Mouse (Mus musculus): ENCODE data around the gene Lrfn3.
A peak's percentile ranks its signal among the peaks of the same experiment; 100 is the strongest.

Lrfn3 gene

DNA sequence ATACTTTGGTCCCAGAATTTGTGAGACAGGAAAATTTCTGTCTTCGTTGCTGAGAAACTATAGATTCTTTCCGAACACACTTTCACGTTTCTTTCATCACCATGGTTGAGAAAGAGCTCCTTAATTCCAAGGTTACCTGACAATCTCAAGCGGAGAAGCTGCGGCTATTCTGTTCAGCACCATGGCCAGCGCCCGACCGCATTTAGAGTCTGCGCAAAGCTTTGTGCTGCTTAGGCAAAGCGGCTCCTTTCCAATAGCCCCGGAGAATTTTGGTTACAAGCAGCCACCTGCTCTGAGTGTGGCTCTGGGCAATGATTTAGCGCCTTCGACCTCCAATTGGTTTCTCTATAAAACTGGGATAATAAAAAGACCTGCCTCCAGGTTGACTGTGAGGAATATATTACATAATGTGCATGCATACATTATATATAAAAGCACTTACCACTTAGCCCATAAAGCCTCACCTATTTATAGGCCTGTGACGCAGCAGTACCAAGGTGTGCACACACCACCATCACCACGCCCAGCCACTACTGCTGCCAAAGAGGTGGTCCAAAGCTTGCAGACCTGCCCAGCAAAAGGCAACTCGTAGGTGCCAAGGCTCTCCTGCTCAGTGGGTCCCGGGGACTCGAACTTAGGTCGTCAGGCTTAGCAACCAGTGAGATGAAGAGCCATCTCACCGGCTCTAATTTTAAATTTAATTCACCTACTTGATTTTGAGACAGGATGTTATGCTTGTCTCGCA, 15.8 kb downstream of the Lrfn3 start:
- DNase-seq (ENCODE audit: low spot score in 2 of 2): no peak

DNA sequence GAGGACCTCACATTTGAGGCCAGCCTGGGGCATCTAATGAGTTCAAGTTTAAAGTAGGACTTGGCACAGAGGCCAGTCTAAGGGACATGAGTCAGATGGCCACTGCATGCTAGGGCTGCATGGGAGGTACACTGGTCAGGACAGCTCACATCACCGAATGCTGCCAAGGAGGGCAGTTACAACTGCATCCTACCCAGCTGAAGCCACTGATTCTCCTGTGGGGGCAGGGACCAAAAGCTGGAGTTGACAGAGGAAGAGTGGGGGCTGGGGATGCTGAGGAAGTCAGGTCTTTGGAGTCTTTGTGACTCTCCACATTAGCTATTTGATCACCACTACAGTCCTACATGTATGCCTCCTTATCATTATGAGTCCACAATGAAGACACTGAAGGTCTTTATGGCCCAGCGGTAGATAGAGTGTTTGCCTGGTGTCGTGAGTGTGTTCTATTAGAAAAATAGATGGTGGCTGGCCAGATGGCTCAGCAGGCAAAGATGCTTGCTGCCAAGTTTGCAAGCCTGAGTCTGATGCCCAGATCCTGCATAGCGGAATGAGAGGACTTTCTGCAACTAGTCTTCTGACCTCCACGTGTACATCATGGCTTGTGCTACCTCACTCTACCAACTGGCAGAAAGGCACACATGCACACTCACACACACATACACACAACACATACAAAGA, 23.0 kb downstream of the Lrfn3 start:
- no peak for DNase-seq (ENCODE audit: low spot score in 2 of 2)

DNA sequence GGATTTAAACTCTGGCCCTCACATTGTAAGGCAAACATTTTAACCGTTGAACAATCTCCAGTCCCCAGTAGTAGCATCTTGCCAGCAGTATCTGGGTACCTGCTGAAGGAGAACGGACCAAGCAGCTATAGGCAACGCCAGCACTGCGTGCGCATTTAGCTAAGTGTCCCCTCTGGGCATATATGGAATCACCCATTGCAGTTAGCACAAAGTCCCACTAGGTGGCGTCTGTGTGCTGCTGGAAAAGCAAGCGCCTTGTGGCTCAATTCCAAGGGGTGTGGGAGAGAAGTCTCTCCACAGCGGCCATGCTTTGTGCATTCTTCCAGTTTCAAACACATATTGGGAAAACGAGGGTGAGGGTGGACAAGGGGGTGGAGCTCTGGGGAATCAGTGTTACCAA, 26.2 kb downstream of the Lrfn3 start:
- DNase-seq (ENCODE audit: low spot score in 2 of 2): peak; percentile 77 to 90

DNA sequence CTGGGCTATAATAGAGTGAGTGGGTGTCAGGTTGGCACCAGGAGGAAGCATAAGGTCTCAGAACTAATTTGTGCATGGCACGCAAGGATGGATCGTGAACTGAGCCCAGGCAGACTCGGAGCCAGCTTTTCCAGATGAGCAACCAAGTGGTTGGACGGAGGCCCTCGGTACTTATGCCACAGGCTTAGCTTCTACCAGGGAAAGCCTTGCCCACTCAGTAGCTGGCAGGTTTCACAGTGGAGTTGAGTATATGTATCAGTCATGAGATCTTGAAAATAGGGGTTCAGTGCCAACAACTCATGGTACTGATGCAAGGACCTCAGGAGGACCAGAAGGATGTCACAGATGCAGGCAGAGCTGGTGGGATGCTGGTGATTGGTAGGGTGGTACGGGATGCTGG, 26.9 kb downstream of the Lrfn3 start:
- no peak for DNase-seq (ENCODE audit: low spot score in 2 of 2)

DNA sequence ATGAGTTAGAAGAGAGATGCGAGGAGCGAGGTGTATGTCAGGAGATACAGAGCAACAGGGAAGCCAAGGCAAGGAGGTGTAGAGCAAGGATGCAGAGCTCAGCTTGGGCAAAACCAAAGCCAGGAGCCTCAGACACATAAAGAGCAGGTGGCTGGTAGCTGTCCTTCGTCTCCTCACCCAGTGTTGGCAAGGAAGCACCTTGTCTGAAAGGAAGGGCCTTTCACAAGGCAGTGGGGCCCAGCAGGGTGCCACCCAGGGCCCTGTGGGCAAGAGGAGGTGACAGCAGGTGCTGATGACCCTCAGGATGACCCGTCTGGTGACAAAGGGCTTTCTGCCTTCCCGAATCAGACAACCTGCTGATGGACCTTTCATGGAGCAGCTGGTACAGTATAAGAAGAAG, 28.0 kb downstream of the Lrfn3 start:
- DNase-seq (ENCODE audit: low spot score in 2 of 2): no peak

DNA sequence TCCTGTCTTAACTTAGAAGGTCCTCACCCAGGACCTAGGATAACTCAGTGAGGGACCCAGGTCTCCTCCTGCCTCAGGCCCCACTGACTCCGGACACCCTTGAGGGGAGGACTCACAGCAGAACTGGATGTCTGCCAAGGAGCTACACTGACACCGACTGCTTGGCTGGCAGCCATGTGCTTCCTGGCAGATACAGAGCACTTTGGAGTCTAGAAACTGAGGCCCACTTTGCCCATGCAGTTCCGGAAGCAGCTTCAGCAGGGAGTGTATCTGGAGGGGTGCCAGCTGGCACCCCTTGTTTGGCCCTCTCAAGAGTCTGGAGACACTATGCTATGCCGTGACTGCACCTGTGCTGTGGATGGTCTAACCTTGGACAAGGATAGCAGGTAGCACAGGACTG, 29.1 kb downstream of the Lrfn3 start:
- peak; percentile 71 to 80 for DNase-seq (ENCODE audit: low spot score in 2 of 2)

DNA sequence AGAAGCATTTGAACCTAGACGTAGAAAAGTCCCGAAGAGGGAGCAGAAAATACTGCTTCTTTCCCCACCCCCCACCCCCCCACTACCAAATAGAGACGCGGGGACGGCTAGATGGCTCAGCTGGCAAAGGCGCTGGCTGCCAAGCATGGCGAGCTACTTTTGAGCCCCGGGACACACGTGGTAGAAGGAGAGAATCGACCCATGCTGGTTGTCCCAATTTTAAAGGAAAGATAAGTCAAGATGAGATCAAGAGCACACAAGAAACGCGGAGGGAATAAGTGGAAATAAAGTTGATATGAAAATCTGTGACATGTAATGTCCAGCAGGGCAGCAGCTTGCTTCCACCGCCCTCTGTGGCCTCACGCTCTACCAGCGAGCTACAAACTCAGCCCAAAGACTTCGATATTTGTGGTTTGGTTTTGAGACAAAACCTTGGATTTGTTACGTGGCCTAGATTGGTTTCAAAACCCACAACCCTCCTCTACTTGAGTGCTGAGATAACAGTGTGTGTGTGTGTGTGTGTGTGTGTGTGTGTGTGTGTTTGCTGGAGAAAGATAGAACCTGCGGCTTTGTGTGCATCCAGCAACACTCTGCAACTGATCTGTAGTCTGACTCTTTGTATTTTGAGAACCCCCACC, 29.8 kb downstream of the Lrfn3 start:
- DNase-seq (ENCODE audit: low spot score in 2 of 2): no peak

DNA sequence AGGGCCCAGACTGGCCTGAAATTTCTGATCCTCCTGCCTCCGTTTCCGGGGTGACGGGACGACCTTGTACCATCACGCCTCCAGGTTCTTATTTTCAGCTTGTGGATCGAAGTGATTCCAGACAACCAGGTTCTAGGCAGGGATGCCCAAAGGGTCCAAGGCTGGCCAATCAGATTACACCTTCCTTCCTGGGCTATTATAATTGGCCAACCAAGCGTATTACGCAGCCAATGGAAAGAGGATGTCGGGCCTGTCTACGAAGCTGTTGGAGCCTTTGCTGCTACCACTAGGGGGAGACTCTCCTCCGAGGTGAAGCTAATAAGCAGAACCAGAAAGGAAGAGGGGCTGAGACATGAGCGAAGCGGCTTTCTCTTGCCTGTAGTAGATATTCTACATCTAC, 30.7 kb downstream of the Lrfn3 start:
- peak; percentile 88 to 92 for DNase-seq (ENCODE audit: low spot score in 2 of 2)

DNA sequence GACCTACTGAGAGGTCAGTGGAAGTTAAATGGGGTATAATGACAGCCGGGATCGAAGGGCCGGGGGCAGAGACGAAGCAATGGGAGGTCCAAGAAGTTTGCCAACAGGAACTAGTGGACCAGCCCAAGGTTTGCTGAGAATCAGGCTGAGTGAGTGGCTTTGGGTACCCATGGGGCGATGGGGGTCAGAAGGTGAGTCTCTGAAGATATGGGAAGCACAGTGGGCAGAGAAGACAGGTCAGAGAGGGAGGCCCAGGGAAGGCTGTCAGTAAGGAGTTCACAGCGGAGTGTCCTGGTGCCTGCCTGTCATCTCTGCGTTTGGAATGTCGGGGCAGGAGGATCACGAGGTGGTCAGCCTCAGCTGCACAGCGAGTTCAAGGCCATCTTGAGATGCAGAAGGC, 34.2 kb downstream of the Lrfn3 start:
- DNase-seq (ENCODE audit: low spot score in 2 of 2): no peak

DNA sequence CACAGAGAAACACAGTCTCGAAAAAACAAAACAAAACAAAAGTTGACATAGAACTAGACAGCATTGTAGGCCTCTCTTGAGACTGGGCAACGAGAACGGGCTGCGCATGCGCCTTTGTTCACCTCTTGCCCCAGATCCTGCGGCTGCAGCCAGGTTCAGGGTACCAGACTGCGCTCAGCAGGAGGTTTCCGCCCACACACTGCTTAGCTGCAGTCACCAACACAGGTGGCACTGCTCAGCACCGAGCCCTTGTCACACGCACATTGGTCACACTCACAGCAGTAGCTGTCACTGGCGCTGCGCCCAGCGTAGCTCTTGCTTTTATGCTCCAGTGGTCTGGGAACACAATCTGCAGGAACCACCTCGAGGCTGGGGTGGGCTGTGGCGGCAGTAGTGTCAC, 35.4 kb downstream of the Lrfn3 start:
- no peak for DNase-seq (ENCODE audit: low spot score in 2 of 2)

DNA sequence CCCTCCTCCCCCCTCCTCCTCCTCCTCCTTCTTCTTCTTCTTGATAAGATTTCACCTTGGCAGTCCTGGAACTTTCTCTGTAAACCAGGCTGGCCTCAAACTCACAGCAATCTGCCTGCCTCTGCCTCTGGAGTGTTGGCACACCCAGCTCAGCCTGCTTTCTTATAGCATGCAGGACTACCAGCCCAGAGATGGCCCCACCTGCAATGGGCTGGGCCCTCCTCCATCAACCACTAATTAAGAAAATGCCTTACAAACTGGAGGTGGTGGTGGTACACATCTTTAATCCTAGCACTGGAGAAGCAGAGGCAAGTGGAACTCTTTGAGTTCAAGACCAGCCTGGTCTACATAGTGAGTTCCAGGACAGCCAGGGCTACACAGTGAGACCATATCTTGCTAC, 36.1 kb downstream of the Lrfn3 start:
- no peak for DNase-seq (ENCODE audit: low spot score in 2 of 2)

DNA sequence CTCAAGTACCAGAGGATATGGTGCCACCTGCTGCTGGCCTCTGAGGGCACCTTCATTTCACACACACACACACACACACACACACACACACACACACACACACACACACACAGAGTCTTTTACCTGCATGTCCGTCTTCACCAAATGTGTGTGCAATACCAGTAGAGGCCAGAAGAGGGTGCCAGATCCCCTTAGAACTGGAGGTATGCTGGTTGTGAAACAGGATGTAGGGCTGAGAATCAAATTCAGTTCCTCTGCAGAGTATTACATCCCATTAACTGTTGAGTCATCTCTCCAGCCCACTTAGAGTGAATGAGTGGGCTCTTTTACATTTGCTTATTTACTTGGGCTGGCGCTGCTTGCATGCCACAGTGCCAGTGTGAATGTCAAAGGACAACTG, 37.2 kb downstream of the Lrfn3 start:
- no peak for DNase-seq (ENCODE audit: low spot score in 2 of 2)

DNA sequence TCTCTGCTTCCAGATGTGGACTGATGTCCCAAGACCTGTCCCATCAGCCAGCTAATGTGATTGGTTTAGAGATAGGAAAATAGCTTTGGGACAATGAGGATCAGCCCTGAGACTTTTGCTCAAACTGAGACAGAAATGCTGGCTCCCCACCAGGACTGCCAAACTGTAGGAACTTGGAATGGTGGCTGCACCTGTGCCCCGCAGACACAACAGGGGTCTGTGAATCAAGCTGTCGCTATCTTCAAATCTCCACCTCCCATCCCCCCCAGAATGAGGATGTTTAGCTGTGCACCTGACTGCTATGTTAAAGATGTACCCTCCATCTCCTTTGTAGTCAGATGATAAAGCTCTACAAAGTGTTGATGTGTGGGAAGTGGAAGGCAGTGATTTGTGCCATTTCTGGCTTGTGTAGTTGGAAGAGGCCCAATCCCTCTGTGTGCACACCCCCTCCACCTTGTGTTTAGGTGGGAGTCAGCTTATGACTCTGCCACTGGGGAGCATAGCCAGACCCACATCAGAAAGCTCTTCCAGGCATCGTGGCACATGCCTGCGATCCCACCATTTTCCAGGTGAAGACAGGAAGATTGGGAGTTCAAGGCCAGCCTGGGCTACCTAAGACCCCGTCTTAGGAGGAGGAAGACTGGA, 38.1 kb downstream of the Lrfn3 start:
- DNase-seq (ENCODE audit: low spot score in 2 of 2): no peak

DNA sequence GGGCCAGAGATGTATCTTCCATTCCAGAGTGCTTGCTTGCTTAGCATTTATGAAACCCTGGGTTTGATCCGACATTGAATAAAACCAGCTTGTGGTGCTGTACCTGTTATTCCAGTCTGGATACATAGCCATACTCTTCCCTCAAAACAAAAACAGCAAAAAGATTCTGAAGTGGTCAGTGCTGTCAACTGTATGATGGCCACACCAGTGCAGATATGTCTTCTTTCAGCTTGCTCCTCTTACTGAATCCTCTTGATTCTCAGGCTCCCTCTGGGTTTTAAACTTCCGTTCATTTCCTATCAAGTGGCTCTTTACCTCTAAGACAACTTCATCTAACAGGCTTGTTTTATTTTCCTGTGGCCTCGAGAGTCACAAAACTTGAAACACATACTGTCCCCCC, 38.8 kb downstream of the Lrfn3 start, which contains the start of gene Sdhaf1:
Gene Sdhaf1 (minus strand): TSS at position 101 of the 400 bp plus-strand sequence.
- no peak for DNase-seq (ENCODE audit: low spot score in 2 of 2)

DNA sequence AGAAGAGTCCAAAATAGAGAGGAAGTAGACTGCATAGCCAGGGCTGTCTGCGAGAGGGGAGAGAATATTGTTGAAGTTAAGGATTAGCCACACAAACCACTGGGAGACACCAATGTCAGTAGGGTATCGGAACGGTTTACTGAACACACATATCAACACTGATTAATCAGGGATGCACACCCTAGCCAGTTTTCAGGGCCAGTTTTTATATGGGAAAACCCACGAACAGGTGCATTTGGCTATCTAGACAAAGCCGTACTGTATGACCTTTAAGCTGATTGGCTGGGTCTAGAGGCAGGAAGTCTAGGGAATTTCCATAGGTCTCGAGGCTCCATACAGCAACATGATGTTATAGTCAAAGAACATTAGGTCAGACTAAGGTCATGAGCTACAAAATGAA, 39.7 kb downstream of the Lrfn3 start:
- DNase-seq (ENCODE audit: low spot score in 2 of 2): no peak

DNA sequence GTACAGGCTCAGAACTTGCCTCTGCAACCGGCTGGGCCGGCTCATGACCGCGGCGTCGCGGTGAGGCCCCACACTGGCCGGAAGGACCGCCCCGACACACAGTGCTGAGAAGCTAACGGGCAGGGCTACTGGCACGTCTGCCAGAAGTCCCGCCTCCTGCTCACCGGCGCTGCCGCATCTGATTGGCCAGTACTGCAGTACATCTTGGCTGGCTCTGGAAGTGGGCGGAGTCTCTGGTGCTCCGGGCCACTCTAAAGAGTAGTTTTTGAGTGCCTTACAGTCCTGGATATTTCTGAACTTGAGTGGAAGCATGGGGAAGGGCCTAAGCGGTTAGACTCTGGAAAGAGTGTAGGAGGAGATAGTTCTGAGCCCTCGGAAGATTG, 40.3 kb downstream of the Lrfn3 start:
- peak; percentile 92 to 95 for DNase-seq (ENCODE audit: low spot score in 2 of 2)

DNA sequence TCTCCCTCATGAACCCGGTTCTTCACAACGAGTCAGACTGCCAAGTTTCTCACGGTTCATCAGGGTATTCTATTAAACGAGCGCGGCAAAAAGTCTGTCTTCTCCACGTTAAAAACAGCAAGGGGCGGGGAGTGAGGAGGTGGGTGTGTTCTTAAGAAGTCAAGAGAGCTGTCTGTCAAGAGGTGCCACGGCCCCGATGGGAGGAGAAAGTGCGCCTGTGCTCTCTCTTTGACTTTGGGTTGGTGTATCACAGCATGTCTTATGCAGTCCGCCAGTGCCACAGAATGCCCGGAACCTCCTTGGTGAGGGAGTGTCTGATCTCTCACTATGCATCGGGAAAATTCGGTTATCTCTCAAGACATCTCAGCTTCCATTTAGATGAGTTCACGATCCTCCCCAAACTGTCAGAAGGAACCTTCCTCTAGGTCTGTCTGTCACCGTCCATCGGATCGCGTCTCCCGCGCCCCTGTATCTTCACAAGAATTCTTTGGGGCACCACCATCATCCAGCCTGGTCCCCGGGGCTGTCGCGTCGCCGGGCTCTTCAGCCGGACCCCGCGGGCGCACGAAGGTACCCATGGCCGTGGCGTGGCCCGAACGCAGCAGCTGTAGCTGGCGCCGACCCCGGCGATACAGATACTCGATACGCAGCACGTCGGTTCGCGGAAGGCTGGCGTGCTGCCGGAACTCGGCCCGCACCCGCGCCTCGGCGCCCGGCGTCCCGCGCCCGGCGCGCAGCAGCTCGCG, 40.9 kb downstream of the Lrfn3 start, which contains the start of gene E130208F15Rik:
Gene E130208F15Rik (plus strand): TSS at position 202 of the 746 bp plus-strand sequence.
- peak; percentile 55 to 61 for DNase-seq (ENCODE audit: low spot score in 2 of 2)

DNA sequence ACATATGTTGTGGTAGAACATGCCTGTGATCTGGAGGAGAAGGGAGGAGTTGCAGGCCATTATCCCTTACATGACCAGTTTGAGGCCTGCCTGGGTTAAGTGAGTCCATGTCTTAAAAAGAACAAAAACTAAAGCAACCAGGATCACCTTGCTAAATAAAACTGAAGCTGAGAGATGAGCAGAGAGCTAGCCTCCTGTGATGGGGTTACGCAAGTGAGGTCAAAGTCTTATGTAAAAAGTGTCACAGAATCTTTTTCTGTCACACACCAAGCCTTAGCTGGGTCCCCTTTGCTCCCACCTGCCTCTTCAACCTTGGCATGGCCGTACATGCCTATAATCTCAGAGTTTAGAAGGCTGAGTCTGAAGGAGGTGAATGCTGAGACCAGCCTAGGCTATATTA, 41.6 kb downstream of the Lrfn3 start:
- DNase-seq (ENCODE audit: low spot score in 2 of 2): no peak

DNA sequence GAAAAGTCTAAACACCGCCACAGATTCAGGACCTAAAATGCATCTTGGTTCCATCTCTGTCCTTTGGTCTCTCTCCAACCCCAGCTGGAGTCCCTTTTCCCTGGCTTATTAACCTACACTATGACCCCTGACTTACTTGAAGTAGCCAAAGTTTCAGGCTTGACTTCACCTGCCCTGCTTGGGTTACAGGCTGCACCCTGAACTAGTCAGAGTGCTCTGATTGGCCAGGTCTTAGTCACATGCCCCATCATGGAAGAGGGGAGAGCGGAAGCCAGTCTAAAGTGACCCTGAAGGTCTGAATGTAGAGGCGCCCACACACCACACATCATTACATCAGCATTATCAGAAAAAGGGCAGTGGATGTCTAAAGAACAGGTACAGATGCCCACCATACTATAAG, 44.4 kb downstream of the Lrfn3 start:
- DNase-seq (ENCODE audit: low spot score in 2 of 2): no peak

DNA sequence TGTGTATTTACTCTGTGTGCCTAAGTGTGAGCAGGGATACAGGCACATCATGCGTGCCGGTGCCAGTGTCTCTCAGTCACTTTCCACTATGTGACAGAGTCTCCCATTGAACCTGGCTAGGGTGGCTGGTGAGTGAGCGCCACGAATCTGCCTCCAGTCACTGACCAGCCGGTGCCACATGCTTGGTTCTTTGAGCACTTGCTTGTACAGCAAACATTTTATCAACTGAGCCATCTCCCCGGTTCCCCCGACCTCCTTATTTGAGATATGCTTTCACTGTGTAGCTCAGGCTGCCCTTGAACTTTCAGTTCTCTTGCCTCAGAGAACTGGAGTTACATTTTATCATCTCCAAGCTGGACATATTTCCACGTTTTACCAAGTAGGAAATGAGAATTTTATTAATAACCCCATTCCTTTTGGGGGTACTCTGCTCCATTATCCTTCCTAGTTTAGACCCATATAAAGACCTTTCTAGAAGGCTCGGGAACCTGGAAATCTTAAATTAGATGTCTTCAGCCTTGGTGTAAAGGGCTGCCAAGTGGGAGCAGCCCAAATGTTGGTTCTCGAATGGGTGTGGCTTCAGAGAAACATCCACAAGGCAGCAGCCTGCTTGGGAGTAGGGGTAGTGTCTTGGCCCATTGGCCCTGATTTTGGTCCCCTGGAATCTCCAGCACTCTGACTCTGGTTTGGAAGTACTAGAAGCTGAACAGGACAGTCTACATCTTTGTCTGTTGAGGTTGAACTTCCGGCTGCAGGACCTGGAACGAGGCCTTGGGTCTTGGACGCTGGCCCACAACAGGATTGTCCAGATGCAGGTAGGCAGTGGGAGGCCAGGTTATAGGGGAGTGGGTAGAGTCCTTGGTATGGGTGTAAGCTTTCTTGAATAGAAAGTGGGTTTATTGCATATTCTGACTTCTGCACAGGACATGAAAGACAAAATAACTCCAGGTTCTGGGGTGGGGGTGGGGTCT, 46.7 kb downstream of the Lrfn3 start:
- DNase-seq (ENCODE audit: low spot score in 2 of 2): no peak

Measured in frontal cortex, postnatal 14 days (tissue).